Mouse (Mus musculus): ENCODE data around the gene Aurkb. TPM values are rescaled to one million over a fixed set of nuclear protein-coding genes. Genes with fewer than 3 reads are reported as not detected.

Gene Aurkb
- polyA plus RNA-seq, 1 experiment from 2014 or later = 95.3 TPM

DNA sequence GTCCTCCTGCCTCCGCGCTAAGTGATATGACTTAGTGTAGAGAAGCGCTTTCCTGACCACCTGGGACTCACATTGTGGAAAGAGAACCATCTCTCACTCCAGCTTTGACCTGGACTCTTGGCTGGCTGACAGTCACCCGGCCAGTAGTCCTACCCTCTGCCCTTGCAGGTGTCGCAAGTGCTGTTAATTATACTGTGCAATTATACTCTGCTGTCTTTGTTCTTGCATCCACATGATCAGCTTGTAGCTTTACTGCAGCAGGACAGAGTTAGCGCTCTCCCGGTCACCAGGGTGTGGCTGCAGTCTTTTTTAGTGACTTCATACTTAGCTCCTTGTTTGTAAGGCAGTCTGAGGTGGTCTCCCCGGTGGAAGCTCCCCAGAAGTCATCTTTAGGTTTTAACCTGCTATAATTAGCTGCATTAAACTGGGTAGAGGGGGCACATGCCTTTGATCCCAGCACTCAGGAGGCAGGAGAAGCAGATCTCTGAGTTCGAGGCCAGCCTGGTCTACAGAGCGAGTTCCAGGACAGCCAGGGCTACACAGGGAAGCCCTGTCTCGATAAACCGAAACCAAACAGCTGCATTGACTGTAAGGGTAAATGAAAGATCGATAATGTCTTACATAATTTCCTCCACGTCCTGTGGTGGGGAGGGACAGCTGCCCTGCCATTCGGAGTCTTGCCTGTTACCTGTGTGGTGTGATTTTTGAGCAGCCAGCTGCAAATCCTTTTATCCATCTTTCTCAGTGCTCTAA is 34.8 kb downstream of the Aurkb start:
- WGBS = 74% methylated on average over 15 of the region's 15 CpGs
- no peak for ATAC-seq (replicated peaks; ENCODE audit: extremely low read depth, insufficient read depth, low FRiP score)
- Histone ChIP-seq H3K27me3 (ENCODE audit: control insufficient read depth, insufficient read depth, low read length) (no peaks in the 10 kb centered on the region), H3K4me3 (ENCODE audit: low read length) (no peak overlapping the region), H3K36me3 (ENCODE audit: control insufficient read depth, insufficient read depth) (no peaks in the 10 kb centered on the region), H3K4me2 (ENCODE audit: low read depth, low read length) (no peak overlapping the region), H3K9me3 (replicated peaks; ENCODE audit: control insufficient read depth, low read length) (no peaks in the 10 kb centered on the region), H3K27ac (ENCODE audit: low read length) (no peak overlapping the region), H3K9ac (ENCODE audit: low read length) (no peak overlapping the region), H3K4me1 (ENCODE audit: control insufficient read depth, insufficient read depth, low read length) (peaks cover 6% of the 10 kb centered on the region)

DNA sequence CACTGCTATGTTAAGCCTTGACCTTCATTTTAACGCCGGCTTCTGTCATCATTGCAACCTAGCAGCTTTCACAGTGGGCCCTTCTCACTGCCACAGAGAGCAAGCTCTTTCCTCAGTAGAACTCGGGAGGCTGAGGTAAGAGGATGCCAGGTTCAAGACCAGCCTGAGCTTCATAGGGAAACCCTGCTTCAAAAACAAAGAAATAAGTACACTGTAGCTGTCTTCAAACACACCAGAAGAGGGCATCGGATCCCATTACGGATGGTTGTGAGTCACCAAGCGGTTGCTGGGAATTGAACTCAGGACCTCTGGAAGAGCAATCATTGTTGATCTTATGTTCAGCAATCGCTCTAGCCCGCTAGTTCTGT is 35.4 kb downstream of the Aurkb start:
- 85% methylated on average over 8 of the region's 8 CpGs for WGBS
- no peak overlapping the region for H3K4me3 ChIP-seq (ENCODE audit: low read length)
- no peak overlapping the region for H3K27ac ChIP-seq (ENCODE audit: low read length)
- no peak for ATAC-seq (replicated peaks; ENCODE audit: extremely low read depth, insufficient read depth, low FRiP score)
- H3K4me1 ChIP-seq (ENCODE audit: control insufficient read depth, insufficient read depth, low read length) = peaks cover 6% of the 10 kb centered on the region
- no peaks in the 10 kb centered on the region for H3K27me3 ChIP-seq (ENCODE audit: control insufficient read depth, insufficient read depth, low read length)
- H3K36me3 ChIP-seq (ENCODE audit: control insufficient read depth, insufficient read depth) = no peaks in the 10 kb centered on the region
- no peak overlapping the region for H3K4me2 ChIP-seq (ENCODE audit: low read depth, low read length)
- H3K9me3 ChIP-seq (replicated peaks; ENCODE audit: control insufficient read depth, low read length) = no peaks in the 10 kb centered on the region
- no peak overlapping the region for H3K9ac ChIP-seq (ENCODE audit: low read length)

DNA sequence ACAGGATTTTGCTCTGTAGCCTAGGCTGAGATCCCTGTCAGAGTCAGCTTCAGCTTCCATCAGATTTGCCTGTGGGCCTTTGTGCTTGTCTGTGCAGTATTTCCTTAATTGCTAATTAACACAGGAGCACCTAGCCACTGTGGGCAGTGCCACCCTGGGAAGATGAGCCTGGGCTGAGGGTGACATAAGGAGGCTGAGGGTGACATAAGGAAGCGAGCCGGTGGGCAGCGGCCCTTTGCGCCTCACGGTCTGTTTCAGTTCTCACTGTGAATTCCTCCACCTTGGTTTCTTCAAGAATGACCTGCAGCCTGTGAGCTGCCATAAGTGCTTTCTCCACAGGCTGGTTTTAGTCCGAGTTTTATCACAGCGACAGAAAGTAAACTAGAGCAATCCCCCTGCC is 36.2 kb downstream of the Aurkb start:
- no peak for ATAC-seq (replicated peaks; ENCODE audit: extremely low read depth, insufficient read depth, low FRiP score)
- Histone ChIP-seq H3K36me3 (ENCODE audit: control insufficient read depth, insufficient read depth) (no peaks in the 10 kb centered on the region), H3K4me2 (ENCODE audit: low read depth, low read length) (no peak overlapping the region), H3K4me3 (ENCODE audit: low read length) (no peak overlapping the region), H3K4me1 (ENCODE audit: control insufficient read depth, insufficient read depth, low read length) (peaks cover 3% of the 10 kb centered on the region), H3K27me3 (ENCODE audit: control insufficient read depth, insufficient read depth, low read length) (no peaks in the 10 kb centered on the region), H3K9me3 (replicated peaks; ENCODE audit: control insufficient read depth, low read length) (no peaks in the 10 kb centered on the region), H3K9ac (ENCODE audit: low read length) (no peak overlapping the region), H3K27ac (ENCODE audit: low read length) (no peak overlapping the region)
- WGBS = 77% methylated on average over 7 of the region's 7 CpGs

DNA sequence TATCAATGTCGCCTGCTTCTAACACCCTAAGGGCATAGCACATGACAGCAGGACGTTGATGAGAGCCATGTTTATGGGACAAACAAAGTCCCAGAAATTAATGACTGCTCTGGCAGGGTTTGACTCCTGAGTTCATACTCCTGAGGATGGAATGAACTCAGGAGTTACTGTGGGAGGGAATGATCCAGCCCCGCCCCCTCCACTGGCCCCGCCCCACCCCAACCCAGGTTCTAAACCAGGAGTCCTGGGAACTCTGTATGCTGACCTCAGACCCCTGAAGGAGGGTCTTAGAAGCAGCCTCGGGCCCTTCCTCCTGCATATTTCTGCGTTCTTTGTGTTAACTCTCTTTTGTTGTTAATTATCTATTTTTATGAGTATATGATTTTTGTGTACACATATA is 40.2 kb downstream of the Aurkb start:
- 77% methylated on average over 6 of the region's 6 CpGs for WGBS
- no peak for ATAC-seq (replicated peaks; ENCODE audit: extremely low read depth, insufficient read depth, low FRiP score)
- Histone ChIP-seq H3K27ac (ENCODE audit: low read length) (no peak overlapping the region), H3K36me3 (ENCODE audit: control insufficient read depth, insufficient read depth) (peaks cover 9% of the 10 kb centered on the region), H3K4me2 (ENCODE audit: low read depth, low read length) (no peak overlapping the region), H3K9me3 (replicated peaks; ENCODE audit: control insufficient read depth, low read length) (no peaks in the 10 kb centered on the region), H3K9ac (ENCODE audit: low read length) (no peak overlapping the region), H3K27me3 (ENCODE audit: control insufficient read depth, insufficient read depth, low read length) (no peaks in the 10 kb centered on the region), H3K4me3 (ENCODE audit: low read length) (no peak overlapping the region), H3K4me1 (ENCODE audit: control insufficient read depth, insufficient read depth, low read length) (peaks cover 23% of the 10 kb centered on the region)

DNA sequence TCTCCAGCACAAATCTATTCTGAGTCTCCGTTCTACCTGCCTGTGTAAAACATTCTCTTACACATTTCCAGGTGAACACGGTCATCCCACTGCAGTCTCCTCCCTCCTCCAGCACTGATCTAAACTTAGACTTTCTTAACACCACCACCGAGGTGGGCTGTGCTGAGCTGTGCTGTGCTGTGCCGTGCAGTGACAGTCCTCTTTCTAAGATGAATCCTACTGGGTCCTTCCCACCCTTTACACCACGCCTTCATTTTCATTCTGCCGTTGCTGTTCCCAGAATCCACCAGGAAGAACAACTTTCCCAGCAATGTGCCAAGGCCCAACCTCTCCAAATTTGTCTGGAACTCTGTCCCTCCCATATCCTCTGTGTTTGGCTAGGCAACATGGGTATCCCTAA is 40.9 kb downstream of the Aurkb start:
- Histone ChIP-seq H3K27me3 (ENCODE audit: control insufficient read depth, insufficient read depth, low read length) (no peaks in the 10 kb centered on the region), H3K36me3 (ENCODE audit: control insufficient read depth, insufficient read depth) (peaks cover 10% of the 10 kb centered on the region), H3K4me1 (ENCODE audit: control insufficient read depth, insufficient read depth, low read length) (peaks cover 28% of the 10 kb centered on the region), H3K4me3 (ENCODE audit: low read length) (no peak overlapping the region), H3K27ac (ENCODE audit: low read length) (peak overlapping the region; percentile 95), H3K9ac (ENCODE audit: low read length) (peak overlapping the region; percentile 22; the same call in 1 of the 2 replicates), H3K4me2 (ENCODE audit: low read depth, low read length) (no peak overlapping the region), H3K9me3 (replicated peaks; ENCODE audit: control insufficient read depth, low read length) (no peaks in the 10 kb centered on the region)
- no peak for ATAC-seq (replicated peaks; ENCODE audit: extremely low read depth, insufficient read depth, low FRiP score)
- 34% methylated on average over 6 of the region's 6 CpGs for WGBS

DNA sequence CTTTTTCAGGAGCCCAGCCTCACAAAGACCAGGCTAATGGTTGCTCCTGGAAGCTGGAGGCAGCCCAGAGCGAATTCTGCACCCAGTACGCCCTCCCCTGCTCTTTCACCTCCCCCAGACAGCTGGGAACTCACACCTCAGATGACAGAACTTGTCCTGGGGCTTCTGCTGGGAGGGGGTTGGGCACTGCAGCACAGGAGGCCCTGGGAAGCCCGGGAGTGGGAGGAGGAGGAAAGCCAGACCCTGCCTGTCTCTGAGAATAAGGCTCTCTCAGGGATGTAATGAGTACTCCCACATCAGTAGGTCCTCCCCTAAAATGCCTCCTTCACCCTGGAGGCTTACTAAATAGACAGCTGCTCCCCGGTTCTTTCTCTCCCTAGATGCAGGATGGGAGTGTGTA is 41.6 kb downstream of the Aurkb start:
- no peak overlapping the region for H3K4me3 ChIP-seq (ENCODE audit: low read length)
- no peaks in the 10 kb centered on the region for H3K27me3 ChIP-seq (ENCODE audit: control insufficient read depth, insufficient read depth, low read length)
- H3K4me1 ChIP-seq (ENCODE audit: control insufficient read depth, insufficient read depth, low read length) = peaks cover 28% of the 10 kb centered on the region
- no peak overlapping the region for H3K4me2 ChIP-seq (ENCODE audit: low read depth, low read length)
- 0 out of 2 replicates have a peak, but pooled peaks have one; percentile 7 for ATAC-seq (replicated peaks; ENCODE audit: extremely low read depth, insufficient read depth, low FRiP score)
- H3K9me3 ChIP-seq (replicated peaks; ENCODE audit: control insufficient read depth, low read length) = no peaks in the 10 kb centered on the region
- peaks cover 15% of the 10 kb centered on the region for H3K36me3 ChIP-seq (ENCODE audit: control insufficient read depth, insufficient read depth)
- 39% methylated on average over 4 of the region's 4 CpGs for WGBS
- no peak overlapping the region for H3K9ac ChIP-seq (ENCODE audit: low read length)
- H3K27ac ChIP-seq (ENCODE audit: low read length) = peak overlapping the region; percentile 95

DNA sequence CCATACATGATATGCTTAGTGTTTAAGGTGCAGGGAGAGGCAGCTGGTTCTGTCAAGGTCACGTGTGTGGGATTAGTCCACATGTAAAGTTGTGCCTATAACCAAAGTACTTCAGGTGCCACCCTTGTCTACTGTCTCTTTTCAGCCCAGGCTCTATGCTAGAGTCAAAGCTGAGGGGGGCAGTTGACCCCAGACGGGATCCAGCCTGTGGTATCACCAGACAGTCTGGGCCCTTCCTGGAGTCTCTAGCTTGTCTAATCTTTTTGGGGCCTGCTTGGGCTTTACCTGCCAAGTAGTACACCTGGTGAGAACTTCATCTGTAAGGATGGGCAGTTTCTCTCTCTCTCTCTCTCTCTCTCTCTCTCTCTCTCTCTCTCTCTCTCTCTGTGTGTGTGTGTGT is 42.1 kb downstream of the Aurkb start:
- Histone ChIP-seq H3K4me2 (ENCODE audit: low read depth, low read length) (peak overlapping the region; percentile 83; the same call in 1 of the 2 replicates), H3K27ac (ENCODE audit: low read length) (peak overlapping the region; percentile 95), H3K4me3 (ENCODE audit: low read length) (no peak overlapping the region; the same call in 1 of the 2 replicates), H3K9me3 (replicated peaks; ENCODE audit: control insufficient read depth, low read length) (no peaks in the 10 kb centered on the region), H3K36me3 (ENCODE audit: control insufficient read depth, insufficient read depth) (peaks cover 15% of the 10 kb centered on the region), H3K4me1 (ENCODE audit: control insufficient read depth, insufficient read depth, low read length) (peaks cover 28% of the 10 kb centered on the region), H3K27me3 (ENCODE audit: control insufficient read depth, insufficient read depth, low read length) (no peaks in the 10 kb centered on the region), H3K9ac (ENCODE audit: low read length) (no peak overlapping the region)
- no peak for ATAC-seq (replicated peaks; ENCODE audit: extremely low read depth, insufficient read depth, low FRiP score)
- 70% methylated on average over 2 of the region's 2 CpGs for WGBS

DNA sequence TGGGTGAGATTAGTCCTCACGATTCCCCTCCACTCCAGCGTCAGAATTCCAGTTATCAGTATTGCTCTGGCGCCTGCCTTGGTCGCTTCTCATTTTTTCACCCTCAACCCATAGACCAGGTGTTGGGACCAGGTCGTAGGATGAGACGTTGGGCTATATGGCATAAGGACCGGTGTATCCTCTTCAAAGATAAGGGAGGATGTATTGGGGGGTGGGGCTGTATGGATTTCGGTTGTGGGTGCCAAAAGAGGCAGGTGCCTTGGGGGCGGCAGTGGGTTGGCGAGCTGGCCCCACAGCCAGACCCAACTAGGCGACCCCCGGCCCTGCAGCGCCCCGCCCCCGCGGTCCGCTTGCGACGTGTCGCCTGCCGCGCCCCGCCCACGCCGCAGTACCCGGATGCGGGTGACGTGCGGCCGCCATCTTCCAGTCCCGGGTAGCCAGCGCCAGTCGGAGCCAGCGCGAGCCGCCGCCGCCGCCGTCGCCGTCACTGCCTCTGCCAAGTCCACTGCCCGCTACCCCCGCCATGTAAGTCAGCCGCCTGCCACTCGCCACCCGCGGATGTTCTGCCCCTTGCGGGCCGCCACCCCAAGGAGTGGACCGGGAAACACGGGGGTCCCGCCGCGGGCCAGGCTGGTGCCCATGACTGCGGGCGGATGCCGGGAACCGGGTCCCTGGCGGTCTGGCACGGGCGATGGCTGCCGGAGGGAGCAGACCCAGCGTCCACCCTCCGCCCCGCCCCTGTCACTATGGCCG is 42.8 kb downstream of the Aurkb start, which contains the start of gene Vamp2:
Vamp2 (plus strand) TSS at position 388 of the 753 bp plus-strand sequence.
- WGBS = under 1% methylated on average over 61 of the region's 67 CpGs
- no peaks in the 10 kb centered on the region for H3K27me3 ChIP-seq (ENCODE audit: control insufficient read depth, insufficient read depth, low read length)
- no peaks in the 10 kb centered on the region for H3K9me3 ChIP-seq (replicated peaks; ENCODE audit: control insufficient read depth, low read length)
- peak within 1 kb of the TSS; percentile 98 for H3K9ac ChIP-seq (ENCODE audit: low read length)
- peak; percentile 73 for ATAC-seq (replicated peaks; ENCODE audit: extremely low read depth, insufficient read depth, low FRiP score)
- peak within 1 kb of the TSS; percentile 95 for H3K27ac ChIP-seq (ENCODE audit: low read length)
- peak within 1 kb of the TSS; percentile 81 for H3K4me3 ChIP-seq (ENCODE audit: low read length)
- H3K36me3 ChIP-seq (ENCODE audit: control insufficient read depth, insufficient read depth) = peaks cover 15% of the 10 kb centered on the region
- H3K4me1 ChIP-seq (ENCODE audit: control insufficient read depth, insufficient read depth, low read length) = peaks cover 28% of the 10 kb centered on the region
- peak within 1 kb of the TSS; percentile 83 for H3K4me2 ChIP-seq (ENCODE audit: low read depth, low read length)

Measured in heart, embryonic 16.5 days (tissue).